1 mouse cellular context compared by ENCODE assay signal in the genomic region with DNA sequence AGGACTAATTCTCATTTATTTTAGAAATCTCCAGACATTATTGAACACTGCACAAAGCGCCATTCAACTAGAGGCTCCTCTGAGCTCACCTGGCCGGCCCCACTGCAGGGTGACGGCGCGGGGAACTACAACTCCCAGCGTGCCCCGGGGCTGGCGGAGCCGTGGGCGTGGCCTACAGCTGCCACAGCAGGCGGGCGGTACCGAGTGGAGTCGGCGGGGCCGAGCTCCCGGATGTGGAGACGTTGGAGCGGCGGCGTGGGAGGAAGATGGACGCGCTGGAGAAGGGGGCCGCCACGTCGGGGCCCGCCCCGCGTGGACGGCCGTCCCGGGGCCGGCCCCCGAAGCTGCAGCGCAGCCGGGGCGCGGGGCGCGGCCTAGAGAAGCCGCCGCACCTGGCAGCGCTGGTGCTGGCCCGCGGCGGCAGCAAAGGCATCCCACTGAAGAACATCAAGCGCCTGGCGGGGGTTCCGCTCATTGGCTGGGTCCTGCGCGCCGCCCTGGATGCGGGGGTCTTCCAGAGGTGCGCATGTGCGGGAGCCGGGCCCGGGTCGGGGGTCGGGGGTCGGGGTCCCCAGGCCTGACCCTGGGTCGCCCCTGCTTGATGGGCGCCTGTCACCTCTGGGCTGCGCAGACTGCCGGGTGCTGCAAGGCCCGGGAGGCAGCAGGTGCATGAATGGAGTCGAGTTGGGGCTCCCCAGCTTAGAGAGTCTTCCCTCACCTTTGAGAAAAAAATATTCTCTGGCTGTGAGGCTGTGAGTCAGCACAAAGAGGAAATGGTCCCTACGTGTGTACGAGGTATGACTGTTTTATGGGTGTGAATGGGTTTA.
A peak's percentile ranks its signal among the peaks of the same experiment; 100 is the strongest.
TF ChIP-seq lines count a peak whose summit lies in the region.

A gene (plus strand): TSS at position 180 of the 827 bp plus-strand sequence.

TF ChIP-seq in MEL, 35 proteins besides CTCF, POLR2A, EP300 and RAD21 (continued from another document):
- TF ChIP-seq TCF12 (IDR thresholded peaks at IDR 0.05; ENCODE audit: low read depth, low read length) (peak; percentile 53; the same call in 1 of the 2 replicates), MAZ (IDR thresholded peaks at IDR 0.05; ENCODE audit: low read depth, low read length) (0 out of 2 replicates have a peak, but pooled peaks have one; percentile 28), GABPA (IDR thresholded peaks at IDR 0.05; ENCODE audit: low read depth, low read length) (no peak), MAX (IDR thresholded peaks at IDR 0.05; ENCODE audit: low read length) (no peak), ELF1 (IDR thresholded peaks at IDR 0.05; ENCODE audit: low read depth, low read length) (peak; percentile 59; the same call in 1 of the 2 replicates), RCOR1 (IDR thresholded peaks at IDR 0.05; ENCODE audit: low read depth, low read length) (no peak; the same call in 1 of the 2 replicates), POLR2AphosphoS2 (IDR thresholded peaks at IDR 0.05; ENCODE audit: low read length) (no peak), ZC3H11A (IDR thresholded peaks at IDR 0.05; ENCODE audit: low read depth, low read length) (no peak), UBTF (IDR thresholded peaks at IDR 0.05; ENCODE audit: borderline replicate concordance, insufficient read depth, low read depth, low read length) (no peak), E2F4 (IDR thresholded peaks at IDR 0.05; ENCODE audit: borderline replicate concordance, low read depth, low read length) (no peak), POLR2AphosphoS5 (IDR thresholded peaks at IDR 0.05; ENCODE audit: borderline replicate concordance, low read depth, low read length) (no peak), MXI1 (IDR thresholded peaks at IDR 0.05; ENCODE audit: low read depth, low read length) (peak; percentile 65), ZNF384 (IDR thresholded peaks at IDR 0.05; ENCODE audit: low read depth, low read length) (no peak), SMC3 (IDR thresholded peaks at IDR 0.05; ENCODE audit: low read depth, low read length) (no peak), NELFE (IDR thresholded peaks at IDR 0.05; ENCODE audit: low read depth, low read length) (peak; percentile 62), ZKSCAN1 (IDR thresholded peaks at IDR 0.05; ENCODE audit: low read depth, low read length) (no peak)
